Mouse (Mus musculus) retina, embryonic 14.5 days (tissue): Measurements from ENCODE around the gene Gata2.
"Not testable (repeated sequence)": the region's sequence is repeated elsewhere in the genome, so short reads cannot be mapped to it uniquely, and the experiment has no call there.

ENCODE experiments used
- DNase-seq: peaks from one replicate; pipeline ENCODE4 v3.0.0-alpha.2; 2015; ENCODE audit warnings: low spot score

The Gata2 gene

GRCm38 (mm10) chr6:88193433-88194052, at the start of gene Gata2:
TSS of gene Gata2 (plus strand) at chr6:88193891.
- peak; percentile 40 for DNase-seq

DNA sequence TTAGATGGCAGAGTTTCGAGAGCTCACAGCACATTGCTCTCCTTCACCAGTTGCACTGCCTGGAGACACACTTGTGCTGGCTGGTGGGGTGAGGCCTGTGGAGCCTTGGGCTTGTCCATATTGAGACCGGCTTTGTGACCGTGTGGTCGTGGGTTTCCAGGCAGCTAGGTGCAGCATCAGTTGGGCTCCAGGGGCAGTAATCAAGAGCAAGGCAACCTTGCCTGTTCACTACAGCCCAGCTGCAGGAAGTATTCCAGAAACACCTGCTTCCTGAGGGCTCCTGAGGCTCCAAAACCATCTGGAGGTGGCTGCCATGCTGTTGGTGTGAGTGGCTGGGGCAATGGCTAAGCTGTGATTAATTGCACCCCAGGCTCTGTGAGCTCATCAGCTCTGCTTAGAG, 47.9 kb upstream of the Gata2 start:
- DNase-seq: no peak

DNA sequence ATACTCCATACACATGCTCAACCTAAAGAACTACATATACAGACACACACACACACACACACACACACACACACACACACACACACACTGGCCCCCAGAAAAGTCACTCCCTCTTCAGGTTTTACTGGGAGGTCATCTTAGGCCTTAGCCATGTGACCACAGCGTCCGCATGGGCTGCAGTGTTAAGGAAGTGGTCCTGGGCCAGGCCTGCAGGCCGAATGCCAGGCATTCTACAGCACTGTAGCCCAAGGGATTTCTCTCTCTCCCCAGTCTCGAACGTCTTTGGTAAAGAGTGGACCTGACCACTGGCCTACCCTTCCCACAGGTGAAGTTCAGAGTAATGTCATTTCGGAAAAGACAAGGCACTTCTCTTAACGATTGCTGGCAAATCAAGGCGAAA, 47.1 kb upstream of the Gata2 start:
- no peak for DNase-seq

DNA sequence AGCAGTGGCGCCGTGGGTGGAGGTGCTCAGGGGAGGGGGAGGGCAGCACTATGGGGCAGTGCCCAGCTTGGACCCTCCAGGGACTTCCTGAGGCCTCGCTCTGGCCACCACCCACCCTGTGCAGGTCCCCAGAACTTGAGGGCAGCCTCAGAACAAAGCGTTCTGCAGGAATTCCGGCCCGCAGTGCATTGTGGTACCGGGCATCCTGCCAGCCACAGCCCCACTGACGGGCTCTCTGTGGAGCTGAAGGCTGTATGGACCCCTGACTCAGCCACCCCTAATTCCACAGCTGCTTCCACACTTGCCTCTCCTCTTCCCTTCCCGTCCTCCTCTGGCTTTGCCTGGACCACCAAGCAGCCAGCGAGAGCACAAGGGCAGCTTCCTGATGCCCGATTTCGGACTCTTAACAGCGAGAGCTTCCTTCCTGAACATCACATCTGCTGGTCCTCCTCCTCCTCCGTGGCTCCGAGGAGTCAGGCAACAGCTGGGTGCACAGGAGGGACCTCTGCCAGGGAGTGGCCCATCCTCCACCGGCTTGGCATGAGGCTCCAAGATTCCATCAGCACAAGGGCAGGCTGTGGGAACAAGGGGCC, 46.2 kb upstream of the Gata2 start:
- DNase-seq: no peak

DNA sequence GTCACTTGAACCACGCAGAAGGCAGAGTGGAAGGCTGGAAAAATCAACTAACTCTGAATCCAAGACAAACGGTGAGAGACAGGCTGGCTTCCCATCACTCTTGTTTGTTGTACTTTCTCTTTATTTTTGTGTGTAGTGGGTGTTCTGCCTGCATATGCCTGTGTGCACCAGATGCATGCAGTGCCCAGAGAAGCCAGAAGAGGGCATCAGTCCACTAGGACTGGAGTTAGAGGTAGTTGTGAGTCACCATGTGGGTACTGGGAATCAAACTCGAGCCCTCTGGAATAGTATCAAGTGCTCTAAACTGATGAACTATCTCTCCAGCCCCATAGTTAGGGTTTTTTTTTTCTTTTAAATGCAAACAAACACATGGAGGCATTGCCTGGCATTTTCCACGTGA, 42.4 kb upstream of the Gata2 start:
- DNase-seq: no peak

- DNase-seq: no peak
Observed at GRCm38 (mm10) chr6:88152127-88152705, 41.5 kb upstream of the Gata2 start.

GRCm38 (mm10) chr6:88152979-88153378, 40.7 kb upstream of the Gata2 start:
- DNase-seq: no peak

DNA sequence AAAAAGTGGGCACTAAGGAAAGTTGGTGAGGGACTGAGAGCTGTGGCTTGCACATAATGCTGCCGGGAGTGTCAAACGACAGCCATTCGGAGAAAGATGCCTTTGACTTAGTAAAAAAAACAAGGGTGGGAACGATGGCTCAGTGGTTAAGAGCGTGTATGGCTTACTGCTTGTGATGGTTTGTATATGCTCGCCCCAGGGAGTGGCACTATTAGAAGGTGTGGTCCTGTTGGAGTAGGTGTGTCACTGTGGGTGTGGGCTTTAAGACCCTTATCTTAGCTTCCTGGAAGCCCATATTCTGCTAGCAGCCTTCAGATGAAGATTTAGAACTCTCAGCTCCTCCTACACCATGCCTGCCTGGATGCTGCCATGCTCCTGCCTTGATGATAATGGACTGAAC, 38.1 kb upstream of the Gata2 start:
- not testable (repeated sequence) for DNase-seq

DNA sequence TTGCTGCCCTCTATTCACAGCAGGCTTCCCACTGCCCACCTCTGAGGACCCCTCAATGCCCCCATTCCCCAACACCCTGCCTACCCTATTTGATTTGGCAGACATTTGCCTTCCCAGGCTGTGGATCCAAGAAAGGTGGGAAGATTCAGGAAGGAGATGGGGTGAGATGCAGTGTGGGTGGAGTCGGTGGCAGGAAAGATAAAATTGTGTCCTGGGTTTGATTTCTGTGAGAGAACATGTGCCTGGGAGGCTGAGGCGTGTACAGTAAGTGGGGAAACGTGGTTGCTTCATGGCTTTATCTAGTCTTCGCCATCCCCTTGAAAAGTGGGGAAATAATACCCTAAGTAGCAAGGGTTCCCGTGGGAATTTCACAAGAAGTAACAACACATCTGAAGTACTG, 34.9 kb upstream of the Gata2 start:
- DNase-seq: no peak

GRCm38 (mm10) chr6:88166054-88166453, 27.6 kb upstream of the Gata2 start:
- DNase-seq: no peak

- DNase-seq: no peak
Observed at GRCm38 (mm10) chr6:88174191-88174590, 19.5 kb upstream of the Gata2 start.

DNA sequence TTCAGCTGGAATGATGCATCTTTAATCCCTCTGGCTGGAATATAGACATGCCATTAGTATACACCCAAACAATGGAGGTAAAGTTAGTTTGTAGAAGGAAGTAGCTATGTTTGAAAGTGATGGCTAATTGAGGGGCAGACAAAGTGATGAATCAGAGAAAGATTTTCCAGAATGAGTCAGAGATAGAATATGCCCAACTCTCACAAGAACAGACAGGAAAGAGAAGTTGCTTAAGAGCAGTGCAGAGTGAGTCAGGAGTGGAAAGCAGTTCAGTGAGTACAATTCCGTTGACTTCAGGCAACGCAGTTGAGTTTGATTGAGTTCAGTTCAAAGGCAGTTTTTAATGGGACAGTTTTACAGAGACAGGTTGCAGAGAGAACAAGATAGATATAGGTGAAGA, 19.0 kb upstream of the Gata2 start:
- DNase-seq: no peak

DNA sequence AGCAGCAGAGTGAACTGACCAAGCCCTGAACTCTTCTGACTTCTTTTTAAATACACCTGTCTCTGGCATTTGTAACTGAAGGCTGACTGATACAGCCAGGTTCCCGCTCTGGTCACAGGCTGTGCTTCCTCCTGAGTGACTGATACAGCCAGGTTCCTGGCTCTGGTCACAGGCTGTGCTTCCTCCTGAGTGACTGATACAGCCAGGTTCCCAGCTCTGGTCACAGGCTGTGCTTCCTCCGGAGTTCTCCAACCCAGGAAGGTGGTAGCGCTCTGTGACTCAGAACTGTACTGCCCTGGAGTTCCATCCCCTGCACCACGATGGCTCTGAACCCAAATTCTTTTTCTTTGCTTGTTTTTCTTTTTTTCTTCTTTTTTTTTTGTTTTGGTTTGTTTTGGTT, 9.0 kb upstream of the Gata2 start:
- no peak for DNase-seq

- no peak for DNase-seq
Observed at GRCm38 (mm10) chr6:88188148-88188547, 5.5 kb upstream of the Gata2 start.

DNA sequence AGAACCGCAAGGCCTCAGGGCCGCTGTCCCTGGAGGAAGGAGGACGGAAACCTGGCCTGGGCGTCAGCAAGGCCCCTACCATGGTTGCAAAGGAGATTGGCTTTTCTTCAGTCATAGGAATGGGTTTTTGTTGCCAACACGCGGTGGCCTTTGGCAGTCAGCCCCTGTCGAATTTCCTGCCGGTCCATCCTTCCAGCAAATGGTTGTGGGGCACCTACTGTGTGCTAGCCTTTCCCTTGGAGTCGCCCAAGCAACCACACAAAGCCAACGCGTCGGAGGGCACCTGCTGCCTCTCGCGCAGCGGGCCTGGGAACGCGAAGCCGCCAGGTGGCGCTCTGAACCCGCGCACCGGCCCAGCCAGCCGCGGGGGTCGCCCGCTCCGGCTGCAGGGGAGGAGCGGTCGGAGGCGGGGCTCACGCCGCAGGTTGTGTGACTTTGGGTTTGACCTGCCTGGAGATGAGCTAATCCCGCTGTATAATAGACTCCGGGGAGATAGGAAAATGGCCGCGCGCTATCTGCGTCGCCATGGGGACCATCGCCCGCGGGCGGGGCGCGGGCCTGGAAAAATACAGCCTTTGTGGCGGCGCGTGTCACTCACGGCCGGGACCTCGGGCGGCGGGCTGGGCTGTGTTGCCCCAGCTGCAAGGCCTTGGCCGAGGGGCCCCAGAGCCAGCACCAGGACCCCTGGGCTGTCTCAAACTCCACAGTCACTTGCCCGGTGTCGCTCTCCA, 4.2 kb upstream of the Gata2 start:
- peak; percentile 86 for DNase-seq

DNA sequence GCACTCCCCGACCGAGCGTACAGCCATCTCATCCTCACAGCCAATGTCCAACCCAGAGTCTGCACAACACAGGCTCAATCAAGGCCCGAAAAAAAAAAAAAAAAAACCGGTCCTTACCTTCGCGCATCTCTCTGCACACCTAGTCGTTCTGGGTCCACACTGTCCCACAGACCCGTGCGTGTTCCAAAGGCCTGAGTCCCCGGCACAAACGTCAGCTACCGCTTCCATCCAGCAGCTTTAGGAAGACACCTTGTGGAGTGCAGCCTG, 3.7 kb upstream of the Gata2 start:
- no peak for DNase-seq

GRCm38 (mm10) chr6:88190310-88191023, 3.2 kb upstream of the Gata2 start:
- peak; percentile 41 for DNase-seq

DNA sequence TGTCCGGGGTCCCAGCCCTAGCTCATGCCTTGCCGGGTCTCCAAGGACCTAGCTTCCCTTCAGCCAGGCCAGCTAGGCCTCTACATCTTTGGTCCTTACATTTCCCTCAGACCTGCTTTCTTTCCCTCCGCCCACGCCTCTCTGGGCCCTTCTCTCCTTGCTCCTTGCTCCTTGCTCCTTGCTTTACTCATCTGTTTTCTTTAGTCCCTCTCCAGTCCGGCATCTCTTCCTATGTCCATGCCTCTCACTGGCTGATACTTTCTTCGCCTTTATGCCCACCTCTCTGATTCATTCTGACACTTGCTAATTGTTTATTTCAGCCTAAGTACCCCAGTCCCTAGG, 2.7 kb upstream of the Gata2 start:
- peak; percentile 26 for DNase-seq

DNA sequence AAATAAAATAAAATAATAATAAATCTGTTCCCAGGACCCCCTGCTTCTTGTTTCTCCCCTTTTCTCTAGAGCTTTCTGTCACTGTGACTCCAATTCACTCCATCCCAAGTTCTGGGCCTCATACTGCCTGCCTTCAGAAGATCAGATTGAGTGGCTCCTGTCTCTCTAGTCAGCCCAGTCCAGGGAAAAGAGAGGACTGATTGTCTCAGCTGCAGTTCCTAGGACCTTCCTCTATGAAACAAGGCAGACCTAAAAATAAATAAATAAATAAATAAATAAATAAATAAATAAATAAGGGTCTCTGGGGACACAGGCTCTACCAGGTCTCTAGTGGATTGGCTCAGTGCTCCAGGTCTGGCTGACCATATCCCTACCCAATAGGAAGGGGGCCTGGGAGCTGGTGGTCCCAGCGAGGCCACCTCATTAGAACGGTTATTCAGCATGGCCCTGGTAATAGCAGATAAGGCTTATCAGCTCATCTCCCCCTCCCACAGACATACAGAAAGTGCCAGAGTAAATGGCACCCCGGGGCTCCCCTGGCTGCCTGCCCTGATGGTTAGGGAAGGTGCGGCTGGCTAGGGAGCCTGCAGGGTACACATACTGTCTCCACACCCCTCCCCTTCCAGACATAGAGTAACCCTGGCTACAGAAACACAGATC, 2.1 kb upstream of the Gata2 start:
- DNase-seq: no peak

- DNase-seq: no peak
Observed at GRCm38 (mm10) chr6:88192756-88193155, 935 bp upstream of the Gata2 start.

DNA sequence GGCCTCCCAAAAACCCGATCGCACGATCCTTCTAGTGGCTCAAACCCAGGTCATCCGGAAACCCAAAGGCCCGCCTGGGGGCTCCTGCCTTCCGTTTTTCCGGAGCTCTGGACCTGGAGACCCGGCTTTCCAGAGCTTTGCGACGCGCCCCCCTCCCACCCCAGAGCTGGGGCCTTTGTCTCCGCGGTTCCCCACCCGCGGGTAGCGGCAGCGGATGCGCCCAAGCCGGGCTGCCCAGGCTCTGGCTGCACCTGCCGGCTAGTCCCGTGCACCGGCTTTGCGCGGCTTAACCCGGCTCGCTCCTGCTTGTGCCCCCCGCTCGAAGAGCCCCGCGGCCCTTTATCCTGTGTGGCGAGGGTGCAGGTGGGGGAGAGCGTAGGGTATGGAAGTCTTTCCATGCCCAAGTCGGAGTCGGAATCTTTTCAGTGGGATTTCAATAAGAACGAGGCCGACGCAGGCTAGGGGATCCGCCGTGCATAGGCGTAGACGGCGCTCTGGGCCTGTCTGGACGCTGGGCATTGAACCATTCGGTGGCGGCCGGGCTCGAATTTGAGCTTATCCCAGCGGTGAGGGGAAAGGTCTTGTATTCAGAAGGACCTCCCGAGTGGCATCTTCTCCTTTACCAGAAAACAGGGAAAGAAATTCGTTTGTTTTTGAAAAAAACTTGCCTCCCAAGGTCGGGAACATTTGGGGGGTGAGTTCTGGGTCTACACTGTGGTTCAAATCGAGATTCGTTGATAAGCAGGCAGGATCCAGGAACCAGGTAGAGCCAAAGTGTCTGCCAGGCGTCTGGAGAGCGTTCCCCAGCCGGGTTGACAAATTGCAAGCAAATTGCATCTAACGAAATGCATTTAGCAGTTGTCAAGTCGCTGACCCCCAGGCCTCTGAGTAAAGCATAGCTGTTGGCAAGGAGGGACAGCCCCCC, 624 bp downstream of the Gata2 start:
- DNase-seq: peak; percentile 54
